Mouse (Mus musculus): Measurements from ENCODE around the gene Sgcd.
"Not testable (repeated sequence)": the region's sequence is repeated elsewhere in the genome, so short reads cannot be mapped to it uniquely, and the experiment has no call there.

DNA sequence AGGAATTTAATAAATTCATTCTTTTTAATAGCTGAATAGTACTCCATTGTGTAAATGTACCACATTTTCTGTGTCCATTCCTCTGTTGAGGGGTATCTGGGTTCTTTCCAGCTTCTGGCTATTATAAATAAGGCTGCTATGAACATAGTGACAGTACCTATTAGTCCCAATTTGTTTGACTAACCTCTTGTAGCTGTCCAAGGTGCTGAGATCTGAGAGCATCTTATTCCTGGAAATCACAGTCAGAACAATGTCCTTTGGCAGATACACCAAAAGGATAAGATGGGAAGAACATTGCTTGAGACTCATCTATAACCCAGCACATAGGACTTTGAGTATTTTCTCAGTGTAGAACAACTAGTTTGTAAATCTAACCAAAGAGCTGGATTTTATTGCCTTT is 485.5 kb downstream of the Sgcd start:
- not testable (repeated sequence) for TF ChIP-seq EP300 (optimal IDR thresholded peaks at IDR 0.05); CTCF (IDR thresholded peaks at IDR 0.05; ENCODE audit: low read depth)
